Mouse (Mus musculus) G1E (cell line): ENCODE results near the gene Slc9a2.

Experiments used
- CTCF ChIP-seq: IDR thresholded peaks from 2 replicates; pipeline ENCODE4 v1.5.1; 2012; ENCODE audit warnings: low read depth, low read length, inconsistent platforms, mixed read lengths
- GATA1 ChIP-seq: IDR thresholded peaks from 2 replicates; pipeline ENCODE4 v1.6.1; 2012; ENCODE audit warnings: borderline replicate concordance, low read length, inconsistent platforms, mixed read lengths
- GATA2 ChIP-seq: IDR thresholded peaks from 2 replicates; pipeline ENCODE4 v1.6.1; 2012; ENCODE audit warnings: low read depth, low read length, inconsistent platforms, borderline replicate concordance
- TAL1 ChIP-seq: conservative IDR thresholded peaks from 2 replicates; pipeline ENCODE4 v1.6.1; 2012; ENCODE audit warnings: low read depth, low read length, inconsistent platforms, mixed read lengths

- TF ChIP-seq GATA1: no peak
- no peak for TF ChIP-seq CTCF
- TF ChIP-seq GATA2: no peak
- TF ChIP-seq TAL1: no peak
Observed at GRCm38 (mm10) chr1:40660838-40661237, 19.5 kb upstream of the Slc9a2 start.
